Mouse (Mus musculus) leukemia stem cell, adult 10-12 weeks (primary cell): Measurements from ENCODE around the gene Gm3099. TPM values are rescaled to one million over a fixed set of nuclear protein-coding genes. Genes with fewer than 3 reads are reported as not detected.

Experiments
- polyA plus RNA-seq: library from polyadenylated mRNA; stranded (reverse); fragments of >175 nt; gene quantifications from 2 replicates; pipeline ENCODE4 v1.2.3, GENCODE M21; 2012; ENCODE audit warnings: low replicate concordance

The Gm3099 gene
- not detected in 2 replicates for polyA plus RNA-seq

GRCm38 (mm10) chr14:3998094-3998493 is at the start of gene Gm3099:
TSS of gene Gm3099 (plus strand) at chr14:3998394.

DNA sequence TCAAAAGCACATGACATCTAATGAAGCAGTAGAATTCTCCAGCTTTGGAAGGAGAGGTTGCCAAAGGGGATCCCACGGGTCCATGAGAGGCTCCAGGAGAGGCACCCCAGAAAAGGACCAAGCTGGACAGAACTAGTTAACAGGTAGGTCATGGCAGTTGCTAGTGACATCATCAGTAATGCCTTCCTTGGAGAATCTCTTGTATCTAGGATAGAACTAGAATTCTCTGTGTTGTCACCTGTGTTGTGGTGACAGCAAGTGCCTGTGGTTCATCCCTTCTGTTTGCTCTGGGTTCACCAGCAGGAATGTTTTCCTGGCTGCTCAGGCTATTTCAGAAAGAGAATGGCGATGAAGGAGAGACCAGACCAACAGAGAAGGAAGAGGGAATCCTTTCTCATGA is 34.9 kb upstream of the Gm3099 start, which contains the start of gene Gm3095:
TSS of gene Gm3095 (plus strand) at position 301 of the 400 bp plus-strand sequence.

DNA sequence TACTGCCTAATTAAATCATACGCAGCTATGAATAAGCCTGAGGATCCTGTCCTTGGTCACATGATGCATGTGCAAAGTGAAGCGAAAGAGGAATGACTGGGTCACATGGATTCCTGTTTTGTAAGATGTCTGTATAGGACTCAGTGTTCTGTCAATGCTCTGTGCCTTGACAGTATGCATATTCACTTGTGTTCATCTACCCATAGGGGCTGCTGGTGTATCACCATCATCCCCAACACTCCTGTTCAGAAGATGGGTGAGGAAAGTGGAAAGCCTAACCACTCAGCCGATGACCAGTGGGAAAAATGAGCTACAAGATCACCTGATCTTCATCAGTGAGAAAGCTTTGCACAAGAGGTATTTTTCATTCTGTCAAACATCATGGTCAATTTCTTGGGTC is 25.4 kb downstream of the Gm3099 start, which contains the start of gene Gm5796:
TSS of gene Gm5796 (plus strand) at position 301 of the 400 bp plus-strand sequence.

Other genes starting within 250 kb of the Gm3099 start
- not detected in 2 replicates for gene Gm3002, start 188.3 kb upstream of the Gm3099 start, polyA plus RNA-seq
- gene Gm3033, start 152.1 kb upstream of the Gm3099 start, polyA plus RNA-seq, result not detected in 2 replicates
- not detected in 2 replicates for gene Gm2916, start 114.2 kb upstream of the Gm3099 start, polyA plus RNA-seq
- gene Gm3029, start 66.6 kb upstream of the Gm3099 start, polyA plus RNA-seq, result not detected in 2 replicates
- gene Gm3095, start 34.8 kb upstream of the Gm3099 start, polyA plus RNA-seq, result not detected in 2 replicates
- not detected in 2 replicates for gene Gm5796, start 25.5 kb downstream of the Gm3099 start, polyA plus RNA-seq
- not detected in 2 replicates for gene Gm3115, start 85.7 kb downstream of the Gm3099 start, polyA plus RNA-seq
- gene Gm8108, start 112.1 kb downstream of the Gm3099 start, polyA plus RNA-seq, result not detected in 2 replicates
- gene Gm3127, start 166.6 kb downstream of the Gm3099 start, polyA plus RNA-seq, result not detected in 2 replicates
- gene Gm2974, start 184.2 kb downstream of the Gm3099 start, polyA plus RNA-seq, result not detected in 2 replicates